Mouse (Mus musculus): ENCODE measurements around the gene Gprc5b. TPM values are rescaled to one million over a fixed set of nuclear protein-coding genes. Genes with fewer than 3 reads are reported as not detected.

Gene Gprc5b
- total RNA-seq (2023; ENCODE audit: inconsistent age) = 24.6 to 33.5 TPM (median 27.1 TPM) in 4 replicates

DNA sequence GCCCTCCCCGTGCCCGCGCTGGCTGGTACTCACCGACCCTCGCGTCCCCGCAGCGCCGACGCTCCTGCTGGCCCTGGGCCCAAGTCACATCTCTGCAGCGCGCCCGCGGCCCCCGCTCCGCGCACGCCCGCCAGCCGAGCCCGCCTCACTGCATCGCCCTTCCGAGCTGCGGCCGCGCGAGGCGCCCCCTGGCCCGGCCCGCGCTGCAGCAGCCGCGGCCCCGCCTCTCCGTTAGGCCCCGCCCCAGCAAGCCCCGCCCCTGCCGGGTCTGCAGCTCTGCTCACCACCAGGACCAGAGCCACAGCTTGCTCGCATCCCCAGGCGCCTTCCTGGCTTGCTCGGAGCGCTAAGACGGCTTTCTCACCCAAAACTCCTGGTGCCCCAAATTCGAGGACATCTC lies at the start of gene Gprc5b:
Gene Gprc5b (minus strand): TSS at position 205 of the 400 bp plus-strand sequence.

Other genes starting within 250 kb of the Gprc5b start
- 1.1 to 1.9 TPM (median 1.7 TPM) in 4 replicates for gene Iqck, start 139.5 kb downstream of the Gprc5b start, total RNA-seq (2023; ENCODE audit: inconsistent age)
- gene Knop1, start 139.0 kb downstream of the Gprc5b start, total RNA-seq (2023; ENCODE audit: inconsistent age) = 16.3 to 21.3 TPM (median 20.7 TPM) in 4 replicates
- not detected in 4 replicates for gene Gpr139, start 189.4 kb upstream of the Gprc5b start, total RNA-seq (2023; ENCODE audit: inconsistent age)

All from B cell, adult (primary cell).